Mouse (Mus musculus) ES-CJ7 (cell line): ENCODE measurements around the gene Nup98.

ENCODE experiments used
- DNase-seq: peaks from one replicate; pipeline ENCODE4 v3.0.0; 2011; ENCODE audit warnings: low read depth, low spot score

Gene Nup98

GRCm38 (mm10) chr7:102229814-102230213 lies 19.8 kb upstream of the Nup98 start:
- no peak for DNase-seq

GRCm38 (mm10) chr7:102228049-102228670 lies 18.2 kb upstream of the Nup98 start:
- no peak for DNase-seq

GRCm38 (mm10) chr7:102226051-102226450 lies 16.1 kb upstream of the Nup98 start:
- no peak for DNase-seq

GRCm38 (mm10) chr7:102223883-102224738 lies 14.1 kb upstream of the Nup98 start:
- DNase-seq: no peak

GRCm38 (mm10) chr7:102222830-102223556 lies 13.0 kb upstream of the Nup98 start:
- DNase-seq: peak; percentile 72

GRCm38 (mm10) chr7:102222336-102222735 lies 12.4 kb upstream of the Nup98 start:
- peak; percentile 81 for DNase-seq

GRCm38 (mm10) chr7:102221899-102222298 lies 11.9 kb upstream of the Nup98 start:
- DNase-seq: no peak

GRCm38 (mm10) chr7:102211071-102211470 lies 1.1 kb upstream of the Nup98 start:
- DNase-seq: peak; percentile 23

GRCm38 (mm10) chr7:102208806-102209363 lies 1.1 kb downstream of the Nup98 start:
- DNase-seq: no peak

GRCm38 (mm10) chr7:102205646-102206045 lies 4.3 kb downstream of the Nup98 start:
- DNase-seq: no peak

GRCm38 (mm10) chr7:102204296-102204857 lies 5.6 kb downstream of the Nup98 start:
- DNase-seq: no peak

- peak; percentile 68 for DNase-seq
Measured at GRCm38 (mm10) chr7:102200996-102201785, 8.8 kb downstream of the Nup98 start.

- DNase-seq: peak; percentile 65
Measured at GRCm38 (mm10) chr7:102200576-102200975, 9.4 kb downstream of the Nup98 start.

GRCm38 (mm10) chr7:102192356-102192755 lies 17.6 kb downstream of the Nup98 start:
- DNase-seq: no peak

GRCm38 (mm10) chr7:102183849-102184248 lies 26.1 kb downstream of the Nup98 start:
- no peak for DNase-seq

GRCm38 (mm10) chr7:102170300-102170699 lies 39.7 kb downstream of the Nup98 start:
- DNase-seq: peak; percentile 66

GRCm38 (mm10) chr7:102153691-102154090 lies 56.3 kb downstream of the Nup98 start:
- DNase-seq: no peak

- DNase-seq: no peak
Measured at GRCm38 (mm10) chr7:102137898-102138297, 72.1 kb downstream of the Nup98 start.

GRCm38 (mm10) chr7:102137464-102137863 lies 72.5 kb downstream of the Nup98 start:
- peak; percentile 72 for DNase-seq

GRCm38 (mm10) chr7:102132395-102132794 lies 77.6 kb downstream of the Nup98 start:
- peak; percentile 40 for DNase-seq

- no peak for DNase-seq
Measured at GRCm38 (mm10) chr7:102120326-102120725, 89.7 kb downstream of the Nup98 start.
